Mouse (Mus musculus) kidney, adult 9 months (tissue): Measurements from ENCODE around the gene Srarp.

Source experiments
- DNase-seq: peaks from one replicate; pipeline ENCODE4 v3.0.0; 2022

Gene Srarp

DNA sequence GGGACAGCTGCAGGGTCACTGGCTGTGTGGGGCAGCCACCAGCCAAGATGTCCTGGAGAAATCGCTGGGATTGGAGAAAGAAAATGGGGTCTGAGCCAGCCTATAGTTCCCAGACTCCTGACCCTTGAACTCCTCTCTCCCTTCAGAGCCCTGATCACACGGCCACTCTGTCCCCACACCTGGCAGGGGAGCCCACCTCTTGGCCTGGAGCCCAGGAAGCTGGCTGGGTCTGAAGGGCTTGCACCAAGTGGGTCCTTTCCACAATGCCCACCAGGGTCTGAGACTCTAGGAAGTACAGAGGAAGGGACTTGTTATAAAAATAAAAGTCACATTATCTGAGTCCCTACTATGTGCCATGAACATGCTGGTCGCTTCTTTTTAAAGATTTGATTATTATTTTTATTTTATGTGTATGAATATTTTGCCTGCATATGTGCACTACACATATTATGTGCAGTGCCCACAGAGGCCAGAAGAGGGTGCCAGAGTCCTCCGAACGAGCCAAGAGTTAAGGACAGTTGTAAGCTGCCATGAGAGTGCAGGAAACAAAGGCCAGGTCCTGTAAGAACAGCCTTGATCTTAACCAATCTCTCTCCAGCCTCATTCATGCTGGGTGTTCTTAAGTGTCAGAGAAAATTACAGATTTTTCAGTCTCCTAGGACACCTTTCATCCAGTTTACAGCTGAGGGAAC lies 48.7 kb downstream of the Srarp start:
- peak; percentile 90 for DNase-seq

DNA sequence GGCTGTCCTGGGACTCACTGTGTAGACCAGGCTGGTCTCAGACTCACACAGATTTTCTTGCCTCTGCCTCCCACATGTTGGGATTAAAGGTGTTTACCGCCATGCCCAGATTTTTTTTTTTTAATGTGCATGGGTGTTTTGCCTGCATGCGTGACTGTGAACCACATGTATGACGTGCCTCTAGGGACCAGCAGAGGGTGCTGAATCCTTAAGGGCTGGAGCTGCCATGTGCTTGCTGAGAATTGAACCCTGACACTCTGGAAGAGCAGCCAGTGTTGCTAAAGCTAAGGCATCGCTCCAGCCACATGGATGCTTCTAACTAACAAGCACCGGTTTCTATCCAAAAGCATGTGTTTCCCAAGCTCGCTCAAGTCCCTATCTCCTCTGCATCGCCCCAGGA lies 49.8 kb downstream of the Srarp start:
- DNase-seq, result no peak

DNA sequence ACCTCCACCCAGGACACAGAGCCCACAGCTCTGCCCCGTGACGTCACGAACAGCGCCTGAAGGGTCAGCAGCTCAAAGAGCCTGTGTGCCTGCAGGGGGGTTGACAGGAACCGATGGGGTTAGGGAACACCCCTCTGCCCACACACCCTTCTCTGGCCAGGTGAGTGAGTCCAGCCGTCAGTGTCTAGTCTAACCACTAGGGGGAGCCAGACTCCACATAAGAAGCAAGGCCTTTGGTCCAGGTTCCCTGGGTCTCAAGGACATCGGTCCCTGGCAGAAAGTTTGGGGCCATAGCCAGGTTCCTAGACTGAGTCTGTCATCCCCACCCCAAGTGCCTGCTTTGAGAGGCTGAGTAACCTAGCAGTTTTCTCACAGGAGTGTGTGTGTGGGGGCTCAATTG lies 50.6 kb downstream of the Srarp start:
- peak; percentile 70 for DNase-seq
